Mouse (Mus musculus) monocyte, adult 5-6 weeks (primary cell): ENCODE data around the gene Pgm3. TPM values are rescaled to one million over a fixed set of nuclear protein-coding genes. Genes with fewer than 3 reads are reported as not detected.
"Not testable (repeated sequence)": the region's sequence is repeated elsewhere in the genome, so short reads cannot be mapped to it uniquely, and the experiment has no call there.

Experiments used
- ATAC-seq: fragments of 153-309, 156-312 bp; replicated peaks from 2 replicates; pipeline ENCODE4 v1.8.0; 2017; ENCODE audit warnings: mild to moderate bottlenecking; ENCODE audit not compliant: low TSS enrichment, insufficient number of reproducible peaks, severe bottlenecking, poor library complexity, low FRiP score
- total RNA-seq: library from RNA; stranded (forward); fragments of 200-1000, 200-491, 200-594 nt; gene quantifications from 3 replicates; pipeline ENCODE4 v1.2.3, GENCODE M21; 2017

Gene Pgm3
- 12.2 to 14.3 TPM (median 13.7 TPM) in 3 replicates for total RNA-seq

DNA sequence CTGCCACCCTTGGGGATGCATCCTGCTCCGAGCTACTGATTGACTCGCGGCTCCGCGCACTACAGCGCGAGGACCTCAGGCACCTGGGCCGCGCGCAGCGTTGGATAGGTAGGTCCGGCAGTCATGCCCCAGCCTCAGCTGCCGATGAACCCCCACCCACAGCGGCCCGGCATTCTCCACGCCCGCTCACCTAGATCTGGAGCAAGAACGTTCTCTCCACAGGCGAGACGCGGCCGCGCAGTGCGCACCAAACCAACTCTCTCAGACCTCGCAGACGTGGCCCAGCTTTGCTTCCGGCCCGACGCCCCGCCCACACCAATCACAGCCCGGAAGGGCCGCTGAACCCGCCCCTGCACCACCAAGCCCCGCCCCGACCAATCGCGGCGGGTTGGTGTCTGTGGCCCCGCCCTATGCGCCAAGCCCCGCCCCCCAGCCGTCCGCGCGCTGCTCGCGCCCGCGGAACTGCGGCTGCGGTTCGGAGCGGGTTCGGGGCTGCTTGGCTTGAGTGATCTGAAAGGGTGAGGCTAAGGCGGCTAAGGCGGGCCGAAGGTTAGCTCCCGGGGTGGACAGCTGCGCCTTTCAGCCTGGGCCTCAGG lies at the start of gene Pgm3, which contains the start of gene Rwdd2a:
TSS of gene Pgm3 (minus strand) at position 303 of the 596 bp plus-strand sequence.
TSS of gene Rwdd2a (plus strand) at position 452 of the 596 bp plus-strand sequence.
- peak; percentile 93 for ATAC-seq

DNA sequence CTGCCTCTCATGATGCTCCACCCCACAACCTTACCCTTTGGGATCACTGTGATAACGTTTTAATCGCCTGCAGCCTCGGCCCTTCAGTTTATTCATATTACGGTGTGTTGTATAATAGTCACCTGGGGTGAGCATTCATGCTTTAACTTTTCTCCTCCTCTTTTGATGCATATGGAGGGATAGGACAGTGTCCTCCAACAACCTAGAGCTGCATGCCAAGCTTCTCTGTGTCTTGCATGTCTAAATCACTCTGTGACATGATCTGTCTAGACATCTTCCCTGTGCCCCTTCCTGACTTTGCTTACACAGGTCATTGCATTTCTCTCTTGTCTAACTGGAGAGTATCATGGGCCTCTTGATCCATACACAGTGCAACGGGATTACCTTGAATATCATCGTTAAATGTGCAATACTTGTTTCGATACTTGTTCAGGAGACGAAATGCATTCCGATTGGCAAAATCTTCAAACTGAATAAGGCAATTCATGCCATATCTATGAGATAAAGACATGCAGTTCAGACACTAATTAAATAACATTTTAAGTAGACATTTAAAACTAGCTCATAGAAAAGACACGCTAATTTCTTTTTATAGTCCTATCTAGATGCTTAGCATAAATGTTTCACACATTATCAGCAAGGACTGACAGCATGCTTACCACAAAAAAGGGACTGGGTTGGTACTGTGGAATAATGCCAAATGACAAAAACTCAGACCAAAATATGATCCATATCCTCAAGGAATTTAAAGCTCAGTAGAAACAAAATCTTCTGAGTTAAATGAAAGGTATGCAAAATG lies 47.9 kb upstream of the Pgm3 start:
- ATAC-seq = no peak

DNA sequence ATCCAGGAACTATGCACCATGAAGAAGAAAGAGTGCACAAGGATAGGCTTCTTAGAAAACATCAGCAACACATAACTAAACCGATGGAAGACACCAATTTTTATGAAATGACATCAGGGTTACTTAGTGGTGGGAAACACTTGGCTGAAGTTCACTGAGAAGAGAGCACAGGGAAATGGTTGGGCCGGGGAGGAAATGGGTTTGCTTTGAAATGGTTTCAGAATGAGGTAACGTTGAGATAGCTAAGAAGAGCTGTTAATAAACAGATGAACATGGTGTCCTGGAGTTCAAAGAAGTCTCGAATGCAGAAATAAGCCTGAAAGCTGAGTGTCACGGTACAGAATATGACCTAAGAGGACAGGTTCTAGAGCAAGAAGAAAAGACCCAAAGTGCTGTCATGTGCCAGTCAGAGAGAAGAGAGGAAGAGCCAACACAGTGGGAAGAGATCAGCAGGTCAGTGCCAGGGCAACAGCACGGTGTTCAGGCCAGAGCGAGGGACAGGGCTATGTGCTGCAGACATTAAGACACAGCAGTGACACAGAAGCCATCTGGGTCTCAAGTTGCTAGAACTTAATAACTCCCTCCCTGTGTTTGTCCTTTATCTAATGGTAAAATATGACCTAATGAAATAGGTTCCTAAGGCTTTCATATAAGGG lies 46.3 kb upstream of the Pgm3 start:
- ATAC-seq = no peak

DNA sequence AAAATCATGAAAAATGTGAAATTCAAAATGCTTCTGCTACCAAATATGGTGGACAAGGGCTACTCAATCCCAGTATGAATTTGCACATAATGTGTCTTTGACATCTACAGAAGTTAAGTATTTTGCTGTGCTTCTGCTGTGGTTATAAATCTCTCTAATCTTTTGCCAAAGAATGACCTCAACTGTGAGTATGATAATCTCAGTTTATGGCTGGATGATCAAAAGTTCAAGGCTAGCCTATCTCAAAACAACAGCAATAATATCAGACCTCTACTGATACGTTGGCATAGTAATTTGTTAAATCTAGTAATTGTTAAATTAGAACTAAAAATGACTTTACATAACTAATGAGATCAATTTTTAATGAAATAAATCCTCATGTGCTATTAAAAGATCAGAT lies 44.1 kb upstream of the Pgm3 start:
- ATAC-seq = no peak

DNA sequence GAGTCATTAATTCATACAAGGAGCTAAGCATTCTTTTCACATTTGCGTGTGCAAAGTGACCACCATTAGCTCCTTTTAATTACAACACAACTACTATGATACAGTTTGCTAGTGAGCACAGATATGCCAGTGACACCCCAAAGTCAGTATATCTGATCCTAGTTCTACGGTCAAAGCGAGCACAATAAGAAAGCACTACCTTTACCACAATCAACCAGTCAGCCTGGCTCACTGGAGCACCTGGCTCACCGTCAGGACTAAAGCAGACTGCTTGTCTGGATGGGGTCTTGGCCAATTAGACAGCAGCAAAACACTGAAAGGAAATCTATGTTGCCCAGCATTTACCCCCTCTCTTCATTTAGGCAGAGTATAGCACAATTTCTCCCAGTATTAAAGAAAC lies 40.4 kb upstream of the Pgm3 start:
- no peak for ATAC-seq

DNA sequence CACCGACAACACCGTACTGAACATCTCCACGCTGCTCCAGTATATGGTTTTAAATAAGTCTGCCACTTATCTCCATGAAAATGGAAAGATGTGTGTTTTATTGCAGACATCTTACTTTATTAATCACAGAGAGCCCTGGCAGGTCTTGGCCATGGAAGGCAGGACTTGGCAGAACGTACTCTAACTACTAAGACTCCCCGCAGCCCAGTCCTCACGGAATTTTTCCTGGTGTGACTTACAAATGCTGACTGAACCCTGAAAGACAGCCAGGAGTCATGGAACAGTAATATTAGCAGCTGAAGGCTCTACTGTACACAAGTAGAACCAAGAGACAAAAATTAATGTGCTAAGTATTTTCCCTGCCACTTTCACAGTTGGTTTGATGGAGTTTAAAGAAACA lies 34.1 kb upstream of the Pgm3 start:
- no peak for ATAC-seq

DNA sequence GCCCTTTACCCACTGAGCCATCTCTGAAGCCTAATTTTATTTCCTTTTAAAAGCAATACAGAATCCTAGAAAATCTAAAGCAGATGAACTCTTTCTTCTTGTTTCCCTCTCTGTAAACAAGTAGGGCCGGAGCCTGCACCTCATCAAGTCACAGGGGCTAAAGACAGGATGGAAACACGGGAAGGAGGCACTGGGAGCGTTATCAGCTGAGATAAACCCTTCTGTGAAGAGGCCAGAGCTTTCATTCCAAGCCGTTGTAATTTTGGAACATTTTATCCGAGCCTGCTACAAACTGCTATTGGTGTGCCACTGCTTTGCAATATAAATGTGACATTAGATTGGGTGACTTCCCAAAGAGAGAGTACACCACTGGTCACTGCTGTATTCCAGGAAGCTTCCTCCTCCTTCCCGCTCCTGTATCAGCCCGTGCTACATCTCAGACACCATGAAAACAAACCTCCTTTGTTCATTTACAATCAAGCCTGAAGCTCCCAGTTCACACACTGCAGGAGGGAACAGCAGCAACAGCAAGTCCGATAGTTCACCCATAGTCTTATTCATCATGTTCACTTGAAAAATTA lies 28.2 kb upstream of the Pgm3 start:
- no peak for ATAC-seq

DNA sequence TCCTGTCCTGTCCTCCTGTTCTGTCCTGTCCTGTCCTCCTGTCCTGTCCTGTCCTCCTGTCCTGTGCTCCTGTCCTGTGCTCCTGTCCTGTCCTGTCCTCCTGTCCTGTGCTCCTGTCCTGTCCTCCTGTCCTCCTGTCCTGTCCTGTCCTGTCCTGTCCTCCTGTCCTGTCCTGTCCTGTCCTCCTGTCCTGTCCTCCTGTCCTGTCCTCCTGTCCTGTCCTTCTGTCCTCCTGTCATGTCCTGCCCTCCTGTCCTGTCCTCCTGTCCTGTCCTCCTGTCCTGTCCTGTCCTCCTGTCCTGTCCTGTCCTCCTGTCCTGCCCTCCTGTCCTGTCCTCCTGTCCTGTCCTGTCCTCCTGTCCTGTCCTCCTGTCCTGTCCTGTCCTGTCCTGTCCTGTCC lies 25.3 kb upstream of the Pgm3 start:
- not testable (repeated sequence) for ATAC-seq

DNA sequence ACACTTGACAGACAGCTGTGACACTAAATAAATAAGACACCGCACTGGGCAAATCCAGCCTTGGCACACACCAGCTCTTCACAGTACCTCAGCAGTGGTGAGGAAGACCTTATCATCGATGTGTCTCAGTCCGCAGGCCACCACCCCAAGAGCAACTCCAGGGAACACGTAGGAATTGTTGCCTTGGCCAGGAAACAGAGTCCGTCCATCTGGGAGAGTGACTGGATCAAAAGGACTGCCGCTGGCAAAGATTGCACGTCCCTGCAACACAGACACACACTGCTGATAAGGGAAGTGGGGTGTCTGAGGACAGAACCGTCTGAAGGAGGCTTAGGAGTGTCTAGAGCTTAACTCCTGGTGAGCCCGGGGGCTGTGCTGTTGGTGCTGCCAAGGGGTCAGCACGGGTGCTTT lies 22.7 kb upstream of the Pgm3 start:
- not testable (repeated sequence) for ATAC-seq

DNA sequence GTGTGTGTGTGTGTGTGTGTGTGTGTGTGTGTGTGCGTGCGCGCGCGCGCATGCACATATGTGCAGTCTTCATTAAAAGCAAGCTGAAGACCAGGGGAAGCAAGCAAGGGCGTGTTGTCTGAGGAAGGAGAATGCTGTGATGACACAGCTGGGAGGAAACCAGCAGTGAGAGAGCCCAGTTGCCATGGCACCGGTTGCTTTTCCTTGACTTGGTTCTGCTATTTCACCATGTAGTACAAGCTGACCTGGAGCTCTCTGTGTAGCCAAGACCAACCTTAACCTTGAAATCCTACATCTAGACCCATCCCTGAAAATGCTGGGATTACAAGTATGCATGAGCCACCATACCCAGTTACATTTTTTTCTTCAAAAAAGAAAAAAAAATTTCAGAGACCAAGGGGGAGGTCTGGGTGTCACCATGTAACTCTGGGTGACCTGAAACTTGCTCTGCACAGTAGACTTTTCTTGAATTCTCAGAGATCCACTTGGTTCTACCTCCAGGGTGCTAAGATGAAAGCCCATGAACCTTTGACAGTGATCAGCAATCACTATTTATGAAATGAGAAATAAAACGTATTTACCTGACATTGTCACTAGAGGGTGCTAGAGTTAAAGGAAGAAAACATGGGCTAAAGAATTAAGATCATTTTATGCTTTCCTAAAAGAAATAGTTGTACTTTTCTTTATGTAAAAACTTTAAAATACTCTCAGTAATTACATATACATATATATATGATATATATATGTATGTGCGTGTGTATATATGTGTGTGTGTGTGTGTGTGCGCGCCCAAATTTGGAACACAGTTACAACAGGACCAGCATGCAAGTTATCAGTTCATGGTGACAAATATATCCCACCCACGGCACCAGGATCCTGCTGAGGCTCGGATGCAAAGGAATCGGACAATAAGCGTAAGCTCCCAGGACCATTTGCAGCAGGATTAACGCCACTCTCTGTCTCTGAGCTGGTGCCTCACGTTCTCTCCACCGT lies 21.3 kb upstream of the Pgm3 start:
- peak; percentile 85 for ATAC-seq

DNA sequence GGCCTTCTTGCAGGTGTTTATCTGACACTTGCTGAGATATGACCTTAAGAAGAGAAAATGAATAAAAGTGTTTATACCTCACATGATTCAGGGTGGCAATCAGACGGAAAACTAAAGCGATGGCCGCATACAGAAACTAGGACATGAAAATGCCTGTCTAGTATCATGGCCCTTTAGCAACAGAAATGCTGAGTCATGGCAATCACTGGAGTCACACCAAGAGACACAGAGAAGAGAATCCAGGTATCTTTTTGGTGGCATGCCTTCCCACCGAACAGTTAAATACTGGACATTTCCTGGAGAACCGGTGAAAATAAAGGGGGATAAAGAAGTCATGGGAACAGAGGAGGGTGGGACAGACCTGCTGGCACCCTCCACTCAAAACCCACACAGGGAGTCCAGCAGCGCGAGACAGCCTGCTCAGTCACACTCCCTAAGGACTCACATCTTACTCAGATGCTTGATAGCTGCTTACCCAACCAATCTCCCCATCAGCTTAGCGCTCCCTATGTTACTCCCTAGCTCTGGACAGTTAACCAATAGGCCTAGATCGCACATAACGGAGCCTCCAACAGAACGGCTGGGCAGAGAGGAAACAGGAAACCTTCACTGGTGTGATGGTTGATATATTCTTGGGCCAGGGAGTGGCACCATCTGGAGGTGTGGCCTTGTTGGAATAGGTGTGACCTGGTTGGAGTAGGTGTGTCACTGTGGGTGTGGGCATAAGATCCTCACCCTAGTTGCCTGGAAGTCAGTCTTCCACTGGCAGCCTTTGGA lies 15.6 kb upstream of the Pgm3 start:
- ATAC-seq = no peak

DNA sequence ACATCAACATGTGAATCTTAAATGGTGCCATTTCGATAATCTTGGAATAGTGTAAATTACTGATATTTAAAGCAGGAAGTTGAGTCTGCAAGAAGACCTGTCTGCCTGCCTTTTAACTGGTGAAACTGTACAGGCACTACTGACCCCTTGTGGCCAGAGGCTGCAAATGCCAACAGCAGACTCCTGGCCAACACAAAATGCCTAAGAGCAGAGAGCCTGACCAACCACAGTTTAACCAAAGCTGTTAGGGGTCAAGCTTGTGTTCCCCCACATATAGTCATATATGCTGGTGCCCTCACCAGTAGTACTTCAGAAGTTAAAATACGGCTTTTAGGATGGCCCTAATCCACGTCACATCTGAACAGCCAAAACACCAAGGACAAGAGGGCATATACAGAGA lies 12.1 kb upstream of the Pgm3 start:
- ATAC-seq = peak; percentile 77

DNA sequence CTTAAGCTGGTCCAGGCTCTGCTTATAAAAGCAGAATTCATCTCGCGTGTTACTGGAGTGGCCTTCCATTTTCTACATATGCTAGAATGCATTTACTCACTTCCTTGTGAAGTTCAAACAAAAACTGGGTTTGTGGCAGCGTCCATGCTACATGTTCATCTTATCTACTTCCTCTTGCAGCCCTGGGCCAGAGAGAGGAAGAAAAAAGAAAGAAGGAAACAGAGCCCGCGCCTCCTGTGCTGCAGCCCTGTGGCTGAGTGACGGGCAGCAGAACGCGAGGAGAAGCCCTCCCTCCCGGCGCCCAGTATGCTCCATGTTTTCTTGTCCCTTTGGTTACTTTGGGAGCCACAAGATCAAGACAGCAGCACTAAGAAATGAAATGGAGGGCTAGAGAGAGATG lies 8.0 kb upstream of the Pgm3 start:
- ATAC-seq = peak; percentile 41; the same call in 1 of the 2 replicates

DNA sequence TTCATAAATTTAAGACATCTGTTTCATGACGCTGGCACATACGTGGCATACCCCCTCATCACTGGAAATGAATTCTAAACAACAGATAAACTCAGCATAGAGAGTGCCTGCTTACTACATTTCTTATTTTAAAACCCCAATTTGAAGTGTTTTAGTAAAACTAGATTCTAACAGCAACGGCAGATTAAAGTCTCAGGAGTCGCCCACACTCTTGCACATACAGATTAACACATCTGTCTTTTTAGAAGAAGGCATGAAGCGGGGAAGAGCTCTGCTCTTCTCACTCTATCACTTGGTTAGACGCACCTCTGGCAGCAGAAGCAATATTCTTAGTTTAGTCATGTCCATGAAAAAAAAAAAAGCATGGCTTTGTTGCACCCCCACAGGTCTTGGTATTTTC lies 3.5 kb upstream of the Pgm3 start:
- ATAC-seq = no peak

DNA sequence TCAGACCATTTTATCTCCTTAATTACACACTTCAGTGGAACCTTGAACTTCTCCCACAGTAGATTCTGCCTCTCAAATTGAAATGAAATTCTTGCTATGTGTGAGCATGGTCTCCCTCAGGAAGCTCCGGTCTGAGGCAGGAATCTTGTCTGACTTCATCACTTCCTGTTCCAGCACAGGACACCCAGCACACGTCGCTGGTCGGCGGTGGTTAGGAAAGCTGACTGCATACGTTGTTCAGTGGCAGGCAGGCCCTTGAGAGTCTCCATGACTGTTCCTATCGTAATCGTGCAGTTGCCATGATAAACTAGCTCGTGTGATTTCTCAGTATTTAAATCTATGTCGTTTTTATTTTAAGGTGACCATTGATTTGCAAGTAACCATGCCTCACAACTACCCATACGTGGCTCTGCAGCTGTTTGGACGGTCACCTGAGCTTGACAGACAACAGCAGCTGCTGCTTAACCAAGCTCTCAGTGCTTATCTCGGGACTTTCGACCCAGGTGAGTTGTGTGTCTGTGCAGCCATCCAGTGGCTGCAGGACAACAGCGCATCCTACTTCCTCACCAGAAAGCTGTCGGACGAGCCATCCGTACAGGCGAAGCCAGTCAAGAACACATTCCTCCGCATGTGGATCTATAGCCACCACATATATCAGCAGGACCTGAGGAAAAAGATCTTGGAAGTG lies 2.1 kb upstream of the Pgm3 start:
- ATAC-seq = no peak

DNA sequence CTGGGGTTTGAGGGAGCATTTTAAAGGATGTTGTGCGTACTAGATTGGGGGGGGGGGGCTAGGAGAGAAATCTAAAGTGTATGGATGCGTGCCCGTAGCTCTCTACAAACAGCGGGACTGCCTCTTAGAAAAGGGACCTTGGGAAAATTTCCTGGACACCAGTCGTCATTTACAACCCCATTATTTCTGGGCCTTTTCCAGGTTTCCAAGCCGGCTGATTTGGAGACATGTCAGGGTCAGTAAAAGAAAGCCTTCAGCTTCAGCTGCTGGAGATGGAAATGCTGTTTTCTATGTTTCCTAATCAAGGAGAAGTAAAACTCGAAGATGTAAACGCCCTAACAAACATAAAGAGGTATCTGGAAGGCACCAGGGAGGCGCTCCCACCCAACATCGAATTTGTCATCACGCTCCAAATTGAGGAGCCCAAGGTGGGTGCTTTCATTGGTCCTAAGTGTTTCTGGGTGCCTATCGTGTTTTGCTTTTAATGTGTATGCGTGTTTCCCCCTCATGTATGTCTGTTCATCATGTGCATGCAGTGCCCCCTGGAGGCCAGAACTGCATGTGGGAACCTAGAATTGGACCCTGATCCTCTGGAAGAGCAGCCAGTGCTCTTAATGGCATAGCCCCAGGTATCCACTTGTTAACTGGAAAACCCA lies 1.1 kb upstream of the Pgm3 start:
- peak; percentile 59 for ATAC-seq

DNA sequence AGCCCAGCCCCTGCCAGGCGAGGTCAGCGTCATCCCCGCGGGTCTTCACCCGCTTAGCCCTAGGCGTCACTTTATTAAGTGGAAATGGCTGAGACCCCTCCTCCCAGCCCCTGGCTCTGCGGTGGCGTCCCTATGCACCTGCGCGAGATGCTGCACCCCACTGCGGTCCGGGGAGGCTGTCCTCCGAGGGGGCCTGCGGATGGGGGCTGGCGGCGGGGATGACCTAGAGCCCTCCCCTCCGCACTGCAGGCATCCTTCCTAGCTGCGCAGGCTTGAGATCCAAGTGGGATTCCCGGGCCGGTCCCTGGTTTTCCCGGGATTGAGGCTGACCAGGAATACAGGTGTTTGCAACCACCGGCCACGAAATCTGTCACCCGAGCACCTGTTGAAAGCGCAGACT lies 554 bp upstream of the Pgm3 start:
- 0 out of 2 replicates have a peak, but pooled peaks have one; percentile 2 for ATAC-seq
